Mouse (Mus musculus): Measurements from ENCODE around the gene Furin. TPM values are rescaled to one million over a fixed set of nuclear protein-coding genes. Genes with fewer than 3 reads are reported as not detected.

The Furin gene
- polyA plus RNA-seq, 1 experiment: 35.7 TPM

- Histone ChIP-seq H3K4me1 (ENCODE audit: control insufficient read depth, insufficient read depth, insufficient read length) (peaks cover 7% of the 10 kb centered on the region; the same call in 1 of the 2 replicates), H3K36me3 (ENCODE audit: control insufficient read depth, insufficient read depth, low read length) (peaks cover 19% of the 10 kb centered on the region)
- no peak for DNase-seq (ENCODE audit: low read depth in 1 of 2, low spot score in 2 of 2)
Observed at GRCm38 (mm10) chr7:80347670-80348586, 57.3 kb downstream of the Furin start.

DNA sequence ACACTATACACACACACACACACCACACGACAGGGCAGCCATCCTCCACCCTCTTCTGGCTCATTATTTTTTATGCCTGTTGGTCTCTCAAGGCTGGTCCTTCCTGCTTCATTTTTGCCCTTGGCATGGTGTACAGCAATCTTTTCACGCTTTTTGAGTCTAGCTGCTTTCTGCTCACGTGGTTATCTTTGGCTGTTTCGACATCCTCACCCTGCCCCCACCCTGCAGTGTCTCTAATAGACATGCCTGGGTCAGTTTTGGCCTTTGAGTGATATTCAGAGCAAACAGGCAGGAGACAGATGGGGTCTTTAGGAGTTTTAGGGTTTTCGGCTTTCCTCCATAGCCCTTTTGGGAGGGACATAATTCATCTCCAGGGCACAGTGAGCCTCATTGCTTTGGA is 58.4 kb downstream of the Furin start:
- H3K36me3 ChIP-seq (ENCODE audit: control insufficient read depth, insufficient read depth, low read length): peaks cover 13% of the 10 kb centered on the region
- peaks cover 7% of the 10 kb centered on the region; the same call in 1 of the 2 replicates for H3K4me1 ChIP-seq (ENCODE audit: control insufficient read depth, insufficient read depth, insufficient read length)
- no peaks in the 10 kb centered on the region for H3K27me3 ChIP-seq (ENCODE audit: control insufficient read depth, insufficient read depth, low read length)
- 67% methylated on average over 5 of the region's 5 CpGs for WGBS
- no peak overlapping the region for H3K27ac ChIP-seq (ENCODE audit: insufficient read depth, low read length)
- no peak overlapping the region for H3K4me3 ChIP-seq (ENCODE audit: extremely low read depth, insufficient read depth, insufficient read length)
- no peak for DNase-seq (ENCODE audit: low read depth in 1 of 2, low spot score in 2 of 2)
- TF ChIP-seq CTCF (IDR thresholded peaks at IDR 0.05; ENCODE audit: extremely low read depth, insufficient read depth, insufficient read length, insufficient replicate concordance) (no peak), POLR2A (IDR thresholded peaks at IDR 0.05; ENCODE audit: low read depth, low read length) (no peak)

More at GRCm38 (mm10) chr7:80347670-80348586, 57.3 kb downstream of the Furin start:
- H3K27ac ChIP-seq (ENCODE audit: insufficient read depth, low read length): no peak overlapping the region
- TF ChIP-seq POLR2A (IDR thresholded peaks at IDR 0.05; ENCODE audit: low read depth, low read length) (no peak), CTCF (IDR thresholded peaks at IDR 0.05; ENCODE audit: extremely low read depth, insufficient read depth, insufficient read length, insufficient replicate concordance) (no peak)
- H3K4me3 ChIP-seq (ENCODE audit: extremely low read depth, insufficient read depth, insufficient read length): no peak overlapping the region
- H3K27me3 ChIP-seq (ENCODE audit: control insufficient read depth, insufficient read depth, low read length): no peaks in the 10 kb centered on the region
- WGBS: 85% methylated on average over 13 of the region's 13 CpGs

GRCm38 (mm10) chr7:80346173-80346572 is 59.1 kb downstream of the Furin start:
- 90% methylated on average over 9 of the region's 9 CpGs for WGBS
- Histone ChIP-seq H3K4me1 (ENCODE audit: control insufficient read depth, insufficient read depth, insufficient read length) (peaks cover 7% of the 10 kb centered on the region; the same call in 1 of the 2 replicates), H3K4me3 (ENCODE audit: extremely low read depth, insufficient read depth, insufficient read length) (no peak overlapping the region), H3K36me3 (ENCODE audit: control insufficient read depth, insufficient read depth, low read length) (peaks cover 8% of the 10 kb centered on the region), H3K27ac (ENCODE audit: insufficient read depth, low read length) (no peak overlapping the region), H3K27me3 (ENCODE audit: control insufficient read depth, insufficient read depth, low read length) (no peaks in the 10 kb centered on the region)
- no peak for TF ChIP-seq CTCF (IDR thresholded peaks at IDR 0.05; ENCODE audit: extremely low read depth, insufficient read depth, insufficient read length, insufficient replicate concordance)
- TF ChIP-seq POLR2A (IDR thresholded peaks at IDR 0.05; ENCODE audit: low read depth, low read length): no peak
- DNase-seq (ENCODE audit: low read depth in 1 of 2, low spot score in 2 of 2): no peak

DNA sequence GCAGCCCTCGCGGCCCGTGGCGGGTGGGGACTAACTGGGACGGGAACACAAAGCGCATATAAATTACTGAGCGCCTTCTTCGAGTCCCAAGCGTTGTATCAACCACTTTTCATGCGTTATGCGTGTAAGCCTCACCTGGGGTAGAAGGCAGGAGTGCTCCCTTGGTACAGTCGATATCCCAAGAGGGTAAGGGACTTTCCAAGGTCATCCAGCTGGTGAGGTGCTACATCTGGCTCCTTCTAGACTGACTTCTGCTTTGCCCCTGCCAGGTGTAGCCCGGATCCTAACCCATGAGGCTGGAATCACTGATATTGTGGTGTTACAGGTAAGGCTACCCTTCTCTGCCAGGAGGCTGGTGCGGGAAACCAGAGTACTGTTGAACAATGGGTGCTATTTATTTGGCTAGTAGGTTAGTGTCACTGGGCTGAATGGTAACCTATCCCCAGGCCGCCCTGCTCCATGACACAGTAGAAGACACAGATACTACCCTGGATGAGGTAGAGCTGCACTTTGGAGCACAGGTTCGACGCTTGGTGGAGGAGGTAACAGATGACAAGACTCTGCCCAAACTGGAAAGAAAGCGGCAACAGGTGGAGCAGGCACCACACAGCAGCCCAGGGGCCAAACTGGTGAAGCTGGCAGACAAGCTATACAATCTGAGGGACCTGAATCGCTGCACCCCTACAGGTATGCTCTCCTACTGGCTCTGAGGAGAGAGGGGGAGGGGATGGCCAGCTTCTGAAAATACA is 61.8 kb downstream of the Furin start:
- Histone ChIP-seq H3K27ac (ENCODE audit: insufficient read depth, low read length) (peak overlapping the region; percentile 87), H3K4me3 (ENCODE audit: extremely low read depth, insufficient read depth, insufficient read length) (peak overlapping the region; percentile 82), H3K4me1 (ENCODE audit: control insufficient read depth, insufficient read depth, insufficient read length) (peaks cover 14% of the 10 kb centered on the region), H3K27me3 (ENCODE audit: control insufficient read depth, insufficient read depth, low read length) (no peaks in the 10 kb centered on the region), H3K36me3 (ENCODE audit: control insufficient read depth, insufficient read depth, low read length) (no peaks in the 10 kb centered on the region)
- WGBS: 26% methylated on average over 19 of the region's 19 CpGs
- TF ChIP-seq CTCF (IDR thresholded peaks at IDR 0.05; ENCODE audit: extremely low read depth, insufficient read depth, insufficient read length, insufficient replicate concordance): no peak
- no peak for TF ChIP-seq POLR2A (IDR thresholded peaks at IDR 0.05; ENCODE audit: low read depth, low read length)
- DNase-seq (ENCODE audit: low read depth in 1 of 2, low spot score in 2 of 2): no peak

DNA sequence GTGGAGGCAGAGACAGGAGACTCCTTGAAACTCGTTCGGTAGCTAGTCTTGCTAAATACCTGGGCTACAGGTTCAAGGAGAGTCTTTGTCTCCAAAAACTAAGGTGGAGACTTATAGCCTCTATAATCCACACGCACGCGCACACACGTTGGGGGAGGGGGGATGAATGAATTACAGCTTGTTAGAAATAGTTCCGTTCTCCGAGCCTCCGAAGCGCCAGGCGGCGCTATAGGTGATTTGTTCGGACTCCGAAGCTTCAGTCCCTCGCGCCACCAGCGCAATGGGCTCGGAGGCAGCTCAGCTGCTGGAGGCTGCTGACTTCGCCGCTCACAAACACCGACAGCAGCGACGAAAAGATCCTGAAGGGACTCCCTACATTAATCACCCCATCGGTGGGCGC is 62.4 kb downstream of the Furin start, which contains the start of gene Hddc3:
Hddc3 (plus strand) TSS at position 247 of the 400 bp plus-strand sequence.
- TF ChIP-seq CTCF (IDR thresholded peaks at IDR 0.05; ENCODE audit: extremely low read depth, insufficient read depth, insufficient read length, insufficient replicate concordance) (peak; percentile 72; the same call in 1 of the 2 replicates), POLR2A (IDR thresholded peaks at IDR 0.05; ENCODE audit: low read depth, low read length) (peak; percentile 81)
- Histone ChIP-seq H3K27me3 (ENCODE audit: control insufficient read depth, insufficient read depth, low read length) (no peaks in the 10 kb centered on the region), H3K4me3 (ENCODE audit: extremely low read depth, insufficient read depth, insufficient read length) (peak within 1 kb of the TSS; percentile 82), H3K36me3 (ENCODE audit: control insufficient read depth, insufficient read depth, low read length) (no peaks in the 10 kb centered on the region), H3K27ac (ENCODE audit: insufficient read depth, low read length) (peak within 1 kb of the TSS; percentile 87), H3K4me1 (ENCODE audit: control insufficient read depth, insufficient read depth, insufficient read length) (peaks cover 14% of the 10 kb centered on the region)
- WGBS: 1% methylated on average over 25 of the region's 25 CpGs
- DNase-seq (ENCODE audit: low read depth in 1 of 2, low spot score in 2 of 2): peak; percentile 90 to 92

- Histone ChIP-seq H3K27ac (ENCODE audit: insufficient read depth, low read length) (no peak overlapping the region), H3K4me1 (ENCODE audit: control insufficient read depth, insufficient read depth, insufficient read length) (peaks cover 14% of the 10 kb centered on the region), H3K36me3 (ENCODE audit: control insufficient read depth, insufficient read depth, low read length) (peaks cover 4% of the 10 kb centered on the region; the same call in 1 of the 2 replicates), H3K4me3 (ENCODE audit: extremely low read depth, insufficient read depth, insufficient read length) (no peak overlapping the region), H3K27me3 (ENCODE audit: control insufficient read depth, insufficient read depth, low read length) (no peaks in the 10 kb centered on the region)
- DNase-seq (ENCODE audit: low read depth in 1 of 2, low spot score in 2 of 2): no peak
- TF ChIP-seq CTCF (IDR thresholded peaks at IDR 0.05; ENCODE audit: extremely low read depth, insufficient read depth, insufficient read length, insufficient replicate concordance) (no peak), POLR2A (IDR thresholded peaks at IDR 0.05; ENCODE audit: low read depth, low read length) (no peak)
- WGBS: 82% methylated on average over 7 of the region's 7 CpGs
Observed at GRCm38 (mm10) chr7:80341793-80342192, 63.4 kb downstream of the Furin start.
